Comparison of ENCODE assay signal across 9 mouse cellular contexts in genomic region chr15:79879319-79879718, GRCm38 (mm10). TPM values are rescaled to one million over a fixed set of nuclear protein-coding genes. Genes with fewer than 3 reads are reported as not detected.
A peak's percentile ranks its signal among the peaks of the same experiment; 100 is the strongest.
DNase-seq lines count a peak whose midpoint lies in the region; ATAC-seq and TF ChIP-seq lines count a peak whose summit lies in the region.
"Had no signal": no experiment of that assay in that cellular context is flagged by ENCODE, and none has a peak within 500 bp of the region (broad histone marks: within the 10 kb centered on the region; RNA-seq: fewer than 3 reads in every experiment).

No protein-coding gene starts in this region.

- DNase-seq in hindbrain, embryonic 14.5 days (ENCODE audit: low spot score) = peak; percentile 70
- DNase-seq in hindbrain, embryonic 11.5 days (ENCODE audit: low spot score) = no peak
- peak; percentile 94 for DNase-seq in cerebellum, postnatal 10 days
- DNase-seq in heart, adult 11 months = peak; percentile 99
- DNase-seq in limb, embryonic 14.5 days (ENCODE audit: low spot score) = peak; percentile 85
- DNase-seq in right cerebral cortex, postnatal 14 days = peak; percentile 68

- H3K27me3 ChIP-seq in hindbrain, embryonic 14.5 days (ENCODE audit: control insufficient read depth, insufficient read depth, low read length) = no peaks in the 10 kb centered on the region
- H3K27me3 ChIP-seq in hindbrain, embryonic 11.5 days (ENCODE audit: control insufficient read depth, insufficient read depth, low read length) = no peaks in the 10 kb centered on the region
- no peaks in the 10 kb centered on the region for H3K27me3 ChIP-seq in kidney, embryonic 14.5 days (ENCODE audit: control insufficient read depth, insufficient read depth, low read length)
- no peaks in the 10 kb centered on the region; the same call in 1 of the 2 replicates for H3K27me3 ChIP-seq in limb, embryonic 14.5 days (ENCODE audit: control insufficient read depth, insufficient read depth, low read length)

- peak overlapping the region; percentile 64; the same call in 1 of the 2 replicates for H3K27ac ChIP-seq in hindbrain, embryonic 14.5 days
- H3K27ac ChIP-seq in hindbrain, embryonic 11.5 days (ENCODE audit: low read depth, low read length) = no peak overlapping the region
- peak overlapping the region; percentile 74 for H3K27ac ChIP-seq in kidney, embryonic 14.5 days (ENCODE audit: low read depth, low read length)
- peak overlapping the region; percentile 63; the same call in 1 of the 2 replicates for H3K27ac ChIP-seq in limb, embryonic 14.5 days (replicated peaks; ENCODE audit: low read depth, low read length)

- no peaks in the 10 kb centered on the region for H3K9me3 ChIP-seq in hindbrain, embryonic 14.5 days (ENCODE audit: control insufficient read depth, low read length)
- no peaks in the 10 kb centered on the region for H3K9me3 ChIP-seq in hindbrain, embryonic 11.5 days (ENCODE audit: control insufficient read depth, low read length)
- H3K9me3 ChIP-seq in kidney, embryonic 14.5 days (ENCODE audit: control insufficient read depth, low read length) = no peaks in the 10 kb centered on the region
- no peaks in the 10 kb centered on the region for H3K9me3 ChIP-seq in limb, embryonic 14.5 days (ENCODE audit: control insufficient read depth, low read length)
- H3K9me3 ChIP-seq: G1E had no signal

- 51% methylated on average over 13 of the region's 13 CpGs for WGBS in hindbrain, embryonic 14.5 days
- 70% methylated on average over 13 of the region's 13 CpGs for WGBS in hindbrain, embryonic 11.5 days
- 42% methylated on average over 13 of the region's 13 CpGs for WGBS in kidney, embryonic 14.5 days
- WGBS in limb, embryonic 14.5 days = 45% methylated on average over 13 of the region's 13 CpGs

- H3K4me1 ChIP-seq in hindbrain, embryonic 14.5 days (replicated peaks; ENCODE audit: control insufficient read depth, insufficient read depth, low read length) = no peaks in the 10 kb centered on the region; the same call in 1 of the 2 replicates
- no peaks in the 10 kb centered on the region for H3K4me1 ChIP-seq in hindbrain, embryonic 11.5 days (replicated peaks; ENCODE audit: control insufficient read depth, insufficient read depth, low read length)
- H3K4me1 ChIP-seq in kidney, embryonic 14.5 days (ENCODE audit: control insufficient read depth, insufficient read depth, low read length) = peaks cover 10% of the 10 kb centered on the region; the same call in 1 of the 2 replicates
- H3K4me1 ChIP-seq in limb, embryonic 14.5 days (ENCODE audit: control insufficient read depth, insufficient read depth, low read length) = peaks cover 9% of the 10 kb centered on the region

- H3K4me3 ChIP-seq in hindbrain, embryonic 14.5 days (replicated peaks; ENCODE audit: low read length) = no peak overlapping the region
- no peak overlapping the region for H3K4me3 ChIP-seq in hindbrain, embryonic 11.5 days (ENCODE audit: low read depth, low read length)
- no peak overlapping the region for H3K4me3 ChIP-seq in kidney, embryonic 14.5 days (ENCODE audit: low read length)
- no peak overlapping the region for H3K4me3 ChIP-seq in limb, embryonic 14.5 days (replicated peaks; ENCODE audit: low read length)

- H3K9ac ChIP-seq in hindbrain, embryonic 14.5 days = no peak overlapping the region
- H3K9ac ChIP-seq in hindbrain, embryonic 11.5 days (ENCODE audit: low read depth, low read length) = no peak overlapping the region
- no peak overlapping the region for H3K9ac ChIP-seq in kidney, embryonic 14.5 days (ENCODE audit: low read depth, low read length)
- H3K9ac ChIP-seq in limb, embryonic 14.5 days (ENCODE audit: low read depth, low read length, severe bottlenecking) = no peak overlapping the region

- H3K4me2 ChIP-seq in hindbrain, embryonic 14.5 days (replicated peaks) = no peak overlapping the region
- no peak overlapping the region for H3K4me2 ChIP-seq in hindbrain, embryonic 11.5 days (replicated peaks; ENCODE audit: low read depth, low read length)
- H3K4me2 ChIP-seq in kidney, embryonic 14.5 days (replicated peaks; ENCODE audit: low read depth, low read length) = 0 out of 2 replicates have a peak overlapping the region, but pooled peaks have one; percentile 10
- H3K4me2 ChIP-seq in limb, embryonic 14.5 days (replicated peaks; ENCODE audit: low read depth, low read length, severe bottlenecking) = 0 out of 2 replicates have a peak overlapping the region, but pooled peaks have one; percentile 17

- TF ChIP-seq POLR2A in limb, embryonic 14.5 days (IDR thresholded peaks at IDR 0.05; ENCODE audit: borderline replicate concordance, extremely low read depth, insufficient read depth, insufficient read length) = no peak

- no peak for ATAC-seq in hindbrain, embryonic 14.5 days (ENCODE audit: low FRiP score)
- no peak for ATAC-seq in hindbrain, embryonic 11.5 days (ENCODE audit: low FRiP score)
- no peak for ATAC-seq in kidney, embryonic 14.5 days (ENCODE audit: low FRiP score, low TSS enrichment)
- 0 out of 2 replicates have a peak, but pooled peaks have one; percentile 30 for ATAC-seq in limb, embryonic 14.5 days (ENCODE audit: low FRiP score, low read depth)
- no peak for ATAC-seq in erythroblast, adult 5-6 weeks (replicated peaks; ENCODE audit: low FRiP score, poor library complexity, severe bottlenecking)

- H3K36me3 ChIP-seq in hindbrain, embryonic 14.5 days (replicated peaks; ENCODE audit: control insufficient read depth, insufficient read depth) = no peaks in the 10 kb centered on the region
- no peaks in the 10 kb centered on the region for H3K36me3 ChIP-seq in hindbrain, embryonic 11.5 days (ENCODE audit: control insufficient read depth, insufficient read depth, low read length)
- no peaks in the 10 kb centered on the region for H3K36me3 ChIP-seq in kidney, embryonic 14.5 days (ENCODE audit: control insufficient read depth, insufficient read depth, low read length)
- H3K36me3 ChIP-seq in limb, embryonic 14.5 days (ENCODE audit: control insufficient read depth, insufficient read depth, low read length) = no peaks in the 10 kb centered on the region
- H3K36me3 ChIP-seq: G1E had no signal

RNA-seq across cellular contexts. Expression of gene Apobec3, which starts 12.1 kb away (rescaled TPM):
- polyA plus RNA-seq in hindbrain, embryonic 14.5 days (2014; fragmentation: Nextera tagmentation; extraction: Ambion mirVana) = 4.9 and 5.1 TPM in 2 replicates
- polyA plus RNA-seq in hindbrain, embryonic 11.5 days (2014; fragmentation: Nextera tagmentation; extraction: Ambion mirVana) = 6.0 and 9.3 TPM in 2 replicates
- polyA plus RNA-seq in kidney, embryonic 14.5 days (2014; fragmentation: Nextera tagmentation; extraction: Ambion mirVana) = 20.3 and 25.3 TPM in 2 replicates
- polyA plus RNA-seq in limb, embryonic 14.5 days (2012; rRNA removed) = 16.0 and 18.0 TPM in 2 replicates
- polyA plus RNA-seq in limb, embryonic 14.5 days (2014; fragmentation: Nextera tagmentation; extraction: Ambion mirVana) = 12.0 and 13.2 TPM in 2 replicates
- 79.8 and 80.1 TPM in 2 replicates for total RNA-seq in erythroblast, adult 5-6 weeks (2015; ENCODE audit: low replicate concordance)
- 73.5 and 75.2 TPM in 2 replicates for total RNA-seq in erythroblast, adult 5-6 weeks (2017; ENCODE audit: low replicate concordance)

RNA-seq across cellular contexts. Expression of gene Cbx6, which starts 44.8 kb away (rescaled TPM):
- 36.9 and 39.8 TPM in 2 replicates for polyA plus RNA-seq in hindbrain, embryonic 14.5 days (2014; fragmentation: Nextera tagmentation; extraction: Ambion mirVana)
- polyA plus RNA-seq in hindbrain, embryonic 11.5 days (2014; fragmentation: Nextera tagmentation; extraction: Ambion mirVana) = 10.8 and 14.4 TPM in 2 replicates
- polyA plus RNA-seq in kidney, embryonic 14.5 days (2014; fragmentation: Nextera tagmentation; extraction: Ambion mirVana) = 22.4 and 28.6 TPM in 2 replicates
- polyA plus RNA-seq in limb, embryonic 14.5 days (2012; rRNA removed) = 83.4 and 95.0 TPM in 2 replicates
- 49.1 and 49.9 TPM in 2 replicates for polyA plus RNA-seq in limb, embryonic 14.5 days (2014; fragmentation: Nextera tagmentation; extraction: Ambion mirVana)
- total RNA-seq in erythroblast, adult 5-6 weeks (2015; ENCODE audit: low replicate concordance) = 2.7 and 4.0 TPM in 2 replicates
- 6.6 and 8.1 TPM in 2 replicates for total RNA-seq in erythroblast, adult 5-6 weeks (2017; ENCODE audit: low replicate concordance)

RNA-seq across cellular contexts. Expression of gene Npcd, which starts 45.3 kb away (rescaled TPM):
- polyA plus RNA-seq in hindbrain, embryonic 14.5 days (2014; fragmentation: Nextera tagmentation; extraction: Ambion mirVana) = 1.4 and 5.5 TPM in 2 replicates
- polyA plus RNA-seq in hindbrain, embryonic 11.5 days (2014; fragmentation: Nextera tagmentation; extraction: Ambion mirVana) = 0.26 TPM in 1 of 2 replicates, not detected in the other
- polyA plus RNA-seq in kidney, embryonic 14.5 days (2014; fragmentation: Nextera tagmentation; extraction: Ambion mirVana) = 0.22 TPM in 1 of 2 replicates, not detected in the other
- polyA plus RNA-seq in limb, embryonic 14.5 days (2012; rRNA removed) = 1.7 TPM in 1 of 2 replicates, not detected in the other
- polyA plus RNA-seq in limb, embryonic 14.5 days (2014; fragmentation: Nextera tagmentation; extraction: Ambion mirVana) = 0.50 and 0.99 TPM in 2 replicates
- not detected in 2 replicates for total RNA-seq in erythroblast, adult 5-6 weeks (2015; ENCODE audit: low replicate concordance)
- 0.34 TPM in 1 of 2 replicates, not detected in the other for total RNA-seq in erythroblast, adult 5-6 weeks (2017; ENCODE audit: low replicate concordance)
- total RNA-seq: G1E had no signal
- polyA plus RNA-seq: G1E had no signal

Comparison
In these comparisons a context has a peak if more than half of its experiments do, and no peak if none do; other contexts are left out.
1. H3K4me2 ChIP-seq: peak in kidney, embryonic 14.5 days (single experiment) and limb, embryonic 14.5 days (single experiment); none in hindbrain, embryonic 14.5 days (single experiment) and hindbrain, embryonic 11.5 days (single experiment).